Mouse (Mus musculus) lung, embryonic 16.5 days (tissue): ENCODE measurements around the gene Pprc1. TPM values are rescaled to one million over a fixed set of nuclear protein-coding genes. Genes with fewer than 3 reads are reported as not detected.

Experiments
- ATAC-seq: fragments of 200-750 bp; cut with Nextera tagmentation; 2 replicates; pipeline ENCODE4 v1.8.0; 2017; ENCODE audit warnings: low read depth, mild to moderate bottlenecking, moderate library complexity
- H3K27ac ChIP-seq: fragments of 300-500 bp; sonication (generic); 2 replicates; pipeline ENCODE4 v1.5.1; 2014; ENCODE audit warnings: mild to moderate bottlenecking, control low read depth, low read length
- H3K27me3 ChIP-seq: fragments of 300-500 bp; sonication (generic); 2 replicates; pipeline ENCODE4 v1.6.1; 2014; ENCODE audit warnings: low read depth, low read length, mixed read lengths; ENCODE audit not compliant: control insufficient read depth, insufficient read depth
- H3K36me3 ChIP-seq: fragments of 300-500 bp; sonication (generic); 2 replicates; pipeline ENCODE4 v1.6.1; 2014; ENCODE audit warnings: low read length; ENCODE audit not compliant: control insufficient read depth, insufficient read depth
- H3K4me1 ChIP-seq: fragments of 300-500 bp; sonication (generic); replicated peaks from 2 replicates; pipeline ENCODE4 v1.6.1; 2014; ENCODE audit warnings: low read length, mixed read lengths; ENCODE audit not compliant: control insufficient read depth, insufficient read depth
- H3K4me2 ChIP-seq: fragments of 300-500 bp; sonication (generic); 2 replicates; pipeline ENCODE4 v1.6.1; 2014; ENCODE audit warnings: low read depth, low read length, control low read depth
- H3K4me3 ChIP-seq: fragments of 300-500 bp; sonication (generic); 2 replicates; pipeline ENCODE4 v1.5.1; 2014; ENCODE audit warnings: mild to moderate bottlenecking, low read length, control low read depth
- H3K9ac ChIP-seq: fragments of 300-500 bp; sonication (generic); 2 replicates; pipeline ENCODE4 v1.6.1; 2014; ENCODE audit warnings: low read length, control low read depth
- H3K9me3 ChIP-seq: fragments of 300-500 bp; sonication (generic); 2 replicates; pipeline ENCODE4 v1.6.1; 2016; ENCODE audit warnings: low read length; ENCODE audit not compliant: control insufficient read depth
- WGBS: fragments of 180-500 bp; shearing (Covaris S2); extraction: QIAGEN DNeasy Blood & Tissue Kit; methylation state at CpG from one replicate; pipeline ENCODE4 v1.1.7; 2014; 5-methylcytosine and 5-hydroxymethylcytosine counted together
- polyA plus RNA-seq: library from polyadenylated mRNA; unstranded; fragments of >200 nt; fragmentation: Nextera tagmentation; extraction: Ambion mirVana; gene quantifications from 2 replicates; pipeline ENCODE4 v1.2.1, GENCODE M21; 2015

The Pprc1 gene
- polyA plus RNA-seq, 1 experiment from 2014 or later: 27.0 TPM

DNA sequence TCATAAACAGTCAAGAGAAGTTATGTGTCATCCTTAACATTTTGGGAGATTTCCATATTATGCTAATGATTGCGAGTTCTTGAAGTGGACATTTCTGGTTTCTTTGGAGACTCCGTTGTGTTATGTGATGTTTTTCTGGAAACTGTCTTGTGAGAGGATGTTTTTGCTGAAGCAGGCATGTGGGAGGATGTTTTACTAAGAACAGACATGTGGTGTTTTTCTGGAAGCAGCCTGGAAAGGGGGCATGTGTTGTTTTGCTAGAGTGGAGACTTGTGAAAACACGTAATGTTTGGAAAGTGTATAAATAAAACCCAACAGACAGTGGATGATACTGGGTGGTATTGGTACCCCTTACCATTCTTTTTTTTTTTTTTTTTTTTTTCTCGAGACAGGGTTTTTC lies 50.6 kb downstream of the Pprc1 start:
- Histone ChIP-seq H3K4me2 (no peak overlapping the region), H3K36me3 (no peaks in the 10 kb centered on the region), H3K9me3 (peaks cover 3% of the 10 kb centered on the region; the same call in 1 of the 2 replicates), H3K4me1 (no peaks in the 10 kb centered on the region), H3K27me3 (no peaks in the 10 kb centered on the region), H3K9ac (no peak overlapping the region), H3K4me3 (no peak overlapping the region), H3K27ac (no peak overlapping the region)
- no peak for ATAC-seq
- WGBS: 73% methylated on average over 4 of the region's 4 CpGs

- H3K4me1 ChIP-seq: no peaks in the 10 kb centered on the region
- no peaks in the 10 kb centered on the region for H3K27me3 ChIP-seq
- H3K27ac ChIP-seq: no peak overlapping the region
- H3K9ac ChIP-seq: no peak overlapping the region
- no peak for ATAC-seq
- H3K4me2 ChIP-seq: no peak overlapping the region
- WGBS: 78% methylated on average over 5 of the region's 5 CpGs
- peaks cover 3% of the 10 kb centered on the region; the same call in 1 of the 2 replicates for H3K9me3 ChIP-seq
- no peaks in the 10 kb centered on the region for H3K36me3 ChIP-seq
- H3K4me3 ChIP-seq: no peak overlapping the region
Observed at GRCm38 (mm10) chr19:46096396-46096795, 51.7 kb downstream of the Pprc1 start.

DNA sequence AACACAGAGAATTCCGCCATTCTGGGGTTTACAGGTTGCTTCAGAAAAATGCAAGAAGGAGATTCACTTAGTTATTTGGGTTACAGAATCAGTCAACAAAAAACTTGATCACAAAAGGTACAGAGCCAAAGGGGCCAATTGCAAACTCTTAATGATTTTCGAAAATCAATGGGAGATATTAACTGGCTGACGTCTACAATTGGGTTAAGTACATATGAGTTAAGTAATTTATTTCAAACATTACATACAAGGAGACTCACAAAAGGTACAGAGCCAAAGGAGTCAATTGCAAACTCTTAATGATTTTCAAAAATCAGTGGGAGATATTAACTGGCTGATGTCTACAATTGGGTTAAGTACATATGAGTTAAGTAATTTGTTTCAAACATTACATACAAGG lies 54.9 kb downstream of the Pprc1 start:
- ATAC-seq: no peak
- Histone ChIP-seq H3K9me3 (no peaks in the 10 kb centered on the region), H3K4me2 (no peak overlapping the region), H3K36me3 (no peaks in the 10 kb centered on the region), H3K4me3 (no peak overlapping the region), H3K27me3 (no peaks in the 10 kb centered on the region), H3K9ac (no peak overlapping the region), H3K27ac (no peak overlapping the region), H3K4me1 (no peaks in the 10 kb centered on the region)
- WGBS: 91% methylated on average over 3 of the region's 3 CpGs

GRCm38 (mm10) chr19:46103437-46104186 lies 58.9 kb downstream of the Pprc1 start:
- peak; percentile 43; the same call in 1 of the 2 replicates for ATAC-seq
- no peak overlapping the region for H3K4me2 ChIP-seq
- H3K4me3 ChIP-seq: no peak overlapping the region
- H3K27ac ChIP-seq: no peak overlapping the region
- WGBS: 59% methylated on average over 6 of the region's 6 CpGs
- no peak overlapping the region for H3K9ac ChIP-seq
- no peaks in the 10 kb centered on the region for H3K36me3 ChIP-seq
- H3K9me3 ChIP-seq: no peaks in the 10 kb centered on the region
- no peaks in the 10 kb centered on the region for H3K27me3 ChIP-seq
- H3K4me1 ChIP-seq: no peaks in the 10 kb centered on the region

DNA sequence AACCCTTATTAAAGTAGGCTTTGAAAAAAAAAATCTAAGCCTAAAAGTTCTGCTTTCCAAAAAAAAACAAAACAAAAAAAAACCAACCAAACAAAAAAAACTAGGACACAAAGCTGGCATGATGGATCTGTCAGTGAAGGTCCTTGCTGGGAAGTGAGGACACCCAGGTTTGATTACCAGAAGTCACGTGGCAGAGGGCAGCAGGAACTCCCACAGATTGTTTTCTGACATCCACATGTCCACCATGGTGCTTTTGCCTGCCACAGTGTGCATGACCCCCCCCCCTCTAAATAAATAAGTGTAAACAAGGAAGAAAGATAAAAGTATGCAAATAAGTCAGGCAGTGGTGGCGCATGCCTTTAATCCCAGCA lies 59.5 kb downstream of the Pprc1 start:
- no peak overlapping the region for H3K4me2 ChIP-seq
- no peak for ATAC-seq
- H3K9ac ChIP-seq: no peak overlapping the region
- no peak overlapping the region for H3K27ac ChIP-seq
- no peaks in the 10 kb centered on the region for H3K36me3 ChIP-seq
- H3K27me3 ChIP-seq: no peaks in the 10 kb centered on the region
- WGBS: 63% methylated on average over 2 of the region's 2 CpGs
- no peak overlapping the region for H3K4me3 ChIP-seq
- no peaks in the 10 kb centered on the region for H3K9me3 ChIP-seq
- H3K4me1 ChIP-seq: no peaks in the 10 kb centered on the region

- H3K4me2 ChIP-seq: no peak overlapping the region
- no peak overlapping the region for H3K9ac ChIP-seq
- H3K27me3 ChIP-seq: no peaks in the 10 kb centered on the region
- ATAC-seq: no peak
- no peaks in the 10 kb centered on the region for H3K4me1 ChIP-seq
- no peak overlapping the region for H3K4me3 ChIP-seq
- no peaks in the 10 kb centered on the region for H3K9me3 ChIP-seq
- no peak overlapping the region for H3K27ac ChIP-seq
- 86% methylated on average over 2 of the region's 2 CpGs for WGBS
- H3K36me3 ChIP-seq: no peaks in the 10 kb centered on the region
Observed at GRCm38 (mm10) chr19:46110214-46110613, 65.5 kb downstream of the Pprc1 start.

DNA sequence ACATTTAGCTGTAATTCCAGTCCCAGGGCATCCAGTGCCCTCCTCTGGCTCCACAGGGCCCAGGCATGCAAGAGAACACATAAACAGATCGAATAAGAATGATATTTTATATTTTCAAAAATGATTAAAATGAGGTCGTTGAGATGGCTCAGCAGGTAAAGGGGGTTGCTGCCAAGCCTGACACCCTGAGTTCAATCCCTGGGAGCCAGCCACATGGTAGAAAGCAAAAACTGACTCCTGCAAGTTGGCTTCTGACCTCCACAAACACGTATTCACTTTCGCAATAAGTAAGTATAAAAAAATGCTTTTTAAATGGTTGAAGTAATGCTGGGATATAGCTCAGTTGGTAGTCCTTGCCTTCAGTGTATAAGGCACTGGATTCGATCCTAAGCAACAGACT lies 66.1 kb downstream of the Pprc1 start:
- no peak overlapping the region for H3K4me2 ChIP-seq
- 78% methylated on average over 5 of the region's 5 CpGs for WGBS
- H3K4me3 ChIP-seq: no peak overlapping the region
- H3K27ac ChIP-seq: no peak overlapping the region
- H3K4me1 ChIP-seq: no peaks in the 10 kb centered on the region
- H3K27me3 ChIP-seq: no peaks in the 10 kb centered on the region
- no peaks in the 10 kb centered on the region for H3K36me3 ChIP-seq
- no peak overlapping the region for H3K9ac ChIP-seq
- H3K9me3 ChIP-seq: no peaks in the 10 kb centered on the region
- ATAC-seq: no peak

GRCm38 (mm10) chr19:46114617-46115016 lies 69.9 kb downstream of the Pprc1 start:
- no peak overlapping the region for H3K27ac ChIP-seq
- H3K36me3 ChIP-seq: no peaks in the 10 kb centered on the region
- no peak overlapping the region for H3K9ac ChIP-seq
- H3K4me1 ChIP-seq: no peaks in the 10 kb centered on the region
- H3K9me3 ChIP-seq: no peaks in the 10 kb centered on the region
- 41% methylated on average over 4 of the region's 4 CpGs for WGBS
- H3K4me2 ChIP-seq: no peak overlapping the region
- no peaks in the 10 kb centered on the region for H3K27me3 ChIP-seq
- no peak for ATAC-seq
- no peak overlapping the region for H3K4me3 ChIP-seq

DNA sequence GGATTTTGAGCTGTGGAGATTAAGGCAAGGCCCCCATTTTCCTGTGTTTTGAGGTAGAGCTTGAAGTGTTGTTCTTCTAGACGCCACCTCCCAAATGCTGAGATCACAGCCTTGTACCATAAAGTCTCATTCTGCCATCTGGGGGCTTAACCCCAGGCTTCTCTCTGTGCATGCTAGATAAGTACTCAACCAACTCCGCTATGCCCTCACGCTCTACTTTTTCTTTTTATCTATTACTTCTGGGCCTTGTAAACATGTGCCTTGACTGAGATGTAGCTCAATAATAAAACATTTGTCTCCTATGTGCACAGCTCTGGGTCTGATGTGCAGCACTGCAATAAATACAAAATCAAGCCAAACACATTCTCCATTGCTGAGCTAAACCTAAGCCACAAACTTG lies 74.8 kb downstream of the Pprc1 start:
- no peak overlapping the region for H3K27ac ChIP-seq
- no peaks in the 10 kb centered on the region for H3K4me1 ChIP-seq
- 82% methylated on average over 3 of the region's 3 CpGs for WGBS
- H3K9me3 ChIP-seq: no peaks in the 10 kb centered on the region
- no peaks in the 10 kb centered on the region for H3K27me3 ChIP-seq
- no peak overlapping the region for H3K9ac ChIP-seq
- no peak for ATAC-seq
- no peak overlapping the region for H3K4me2 ChIP-seq
- H3K4me3 ChIP-seq: no peak overlapping the region
- H3K36me3 ChIP-seq: no peaks in the 10 kb centered on the region
